Mouse (Mus musculus): ENCODE measurements around the gene Zfp518b.

Zfp518b gene

DNA sequence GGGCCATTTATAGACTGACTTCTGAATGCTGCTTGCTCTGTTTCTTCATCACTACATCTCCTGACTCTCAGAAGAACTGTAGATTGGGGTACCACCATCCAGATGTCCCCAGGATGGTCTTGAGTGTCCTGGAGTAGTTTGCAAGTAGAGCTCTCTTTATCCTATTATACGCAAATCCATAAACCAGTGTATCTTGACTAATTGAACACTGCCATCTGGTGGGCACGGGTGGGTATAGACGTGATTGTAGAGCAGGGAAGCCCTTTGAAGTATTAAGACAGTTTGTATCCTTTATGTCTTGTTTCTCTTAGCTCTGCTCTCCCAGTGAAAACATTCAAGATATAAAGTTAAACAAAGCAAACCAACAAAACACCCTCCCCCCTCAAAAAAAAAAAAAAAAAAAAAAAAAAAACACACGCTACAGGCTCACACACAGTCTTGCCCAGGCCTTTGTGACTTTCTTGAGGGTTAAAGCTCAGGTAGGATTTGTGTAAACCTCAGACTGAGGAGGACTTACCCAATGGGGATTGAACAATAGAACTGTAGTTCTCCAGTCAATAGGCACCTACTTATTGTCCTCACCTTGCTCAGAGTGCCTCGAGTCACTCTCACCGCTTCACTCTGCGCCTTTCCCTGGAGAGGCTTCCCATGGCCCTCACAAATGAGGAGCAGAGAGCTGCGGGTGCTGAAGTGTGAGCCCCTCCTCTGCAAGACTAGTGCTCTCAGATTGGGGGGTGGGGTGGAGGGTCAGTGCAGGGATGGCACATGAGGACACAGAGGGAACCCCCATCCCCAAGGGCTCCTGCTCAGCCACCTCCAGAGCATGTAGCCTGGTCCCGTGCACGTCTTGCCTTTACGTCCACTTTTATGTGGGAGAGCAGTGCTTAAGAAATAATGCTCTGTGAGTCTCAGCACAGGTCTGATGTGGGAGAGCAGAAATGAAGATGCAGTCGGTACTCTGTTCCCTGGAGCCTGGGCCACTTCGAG is 51.9 kb downstream of the Zfp518b start:
- DNase-seq (ENCODE audit: low read depth, low spot score): peak; percentile 71

DNA sequence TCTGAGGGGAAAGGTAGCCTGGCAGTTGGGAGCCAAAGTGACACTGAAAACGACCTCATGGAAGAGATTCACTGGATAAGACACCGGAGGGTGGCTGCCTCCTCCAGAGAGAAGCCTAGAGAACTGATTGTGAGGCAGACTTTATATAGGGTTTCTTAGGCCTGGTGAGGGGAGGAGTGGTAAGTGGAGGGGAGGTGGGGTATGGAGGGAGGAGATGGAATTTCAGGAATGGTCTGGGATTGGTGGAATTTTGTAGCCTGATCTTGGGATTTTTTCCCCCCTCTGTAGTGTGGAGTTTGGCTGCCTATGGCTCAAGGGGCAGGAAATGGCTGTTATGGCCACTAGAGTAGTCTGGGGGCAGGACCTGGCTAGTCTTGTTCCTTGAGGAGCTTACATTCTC is 56.6 kb downstream of the Zfp518b start:
- no peak for DNase-seq (ENCODE audit: low read depth, low spot score)

GRCm38 (mm10) chr5:38626883-38627282 is 57.7 kb downstream of the Zfp518b start:
- no peak for DNase-seq (ENCODE audit: low read depth, low spot score)

DNA sequence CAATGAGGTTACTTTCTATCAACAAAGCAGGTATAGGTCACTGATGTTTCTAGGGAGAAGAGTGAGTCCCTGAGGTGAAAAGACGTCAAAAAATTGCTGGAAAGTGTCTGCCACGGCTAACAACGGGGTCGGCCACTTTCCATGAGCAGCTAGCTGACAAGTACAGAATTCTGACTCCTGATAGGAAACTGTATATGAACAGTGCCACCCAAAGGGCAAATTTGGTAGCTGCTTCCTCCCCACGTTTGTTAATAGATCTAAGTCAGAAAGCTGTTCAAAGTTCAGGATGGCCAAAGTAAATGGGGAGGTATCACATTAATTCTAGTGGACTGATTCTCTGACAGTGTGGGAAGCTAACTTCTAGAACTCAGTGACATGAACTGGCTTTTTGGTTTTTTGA is 63.8 kb downstream of the Zfp518b start:
- DNase-seq (ENCODE audit: low read depth, low spot score): no peak

DNA sequence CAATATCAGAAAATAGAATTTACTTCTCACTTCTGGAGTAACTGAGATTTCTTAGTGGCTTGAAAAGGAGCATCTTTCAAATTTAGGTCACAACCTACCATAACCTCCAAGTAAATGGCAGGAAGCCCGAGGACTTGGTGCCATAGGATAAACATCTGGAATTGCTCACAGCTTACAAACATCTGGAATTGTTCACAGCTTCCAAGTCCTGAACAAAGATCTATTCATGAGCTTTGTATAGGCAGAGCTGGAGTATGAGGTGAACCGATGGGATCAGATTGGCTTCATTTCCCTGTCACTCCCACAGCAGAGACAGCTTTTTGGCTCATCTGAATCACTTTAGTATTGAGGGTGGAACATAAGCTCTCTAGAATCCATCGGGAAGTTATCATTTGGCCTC is 65.7 kb downstream of the Zfp518b start:
- no peak for DNase-seq (ENCODE audit: low read depth, low spot score)
